Mouse (Mus musculus): Measurements from ENCODE around the gene Cd83. TPM values are rescaled to one million over a fixed set of nuclear protein-coding genes. Genes with fewer than 3 reads are reported as not detected.

The Cd83 gene
- not detected in 2 replicates for total RNA-seq (2014; fragmentation: Nextera tagmentation)
- total RNA-seq (2017), result 0.05 and 0.06 TPM in 2 replicates
- not detected in 2 replicates for polyA plus RNA-seq (2012)

DNA sequence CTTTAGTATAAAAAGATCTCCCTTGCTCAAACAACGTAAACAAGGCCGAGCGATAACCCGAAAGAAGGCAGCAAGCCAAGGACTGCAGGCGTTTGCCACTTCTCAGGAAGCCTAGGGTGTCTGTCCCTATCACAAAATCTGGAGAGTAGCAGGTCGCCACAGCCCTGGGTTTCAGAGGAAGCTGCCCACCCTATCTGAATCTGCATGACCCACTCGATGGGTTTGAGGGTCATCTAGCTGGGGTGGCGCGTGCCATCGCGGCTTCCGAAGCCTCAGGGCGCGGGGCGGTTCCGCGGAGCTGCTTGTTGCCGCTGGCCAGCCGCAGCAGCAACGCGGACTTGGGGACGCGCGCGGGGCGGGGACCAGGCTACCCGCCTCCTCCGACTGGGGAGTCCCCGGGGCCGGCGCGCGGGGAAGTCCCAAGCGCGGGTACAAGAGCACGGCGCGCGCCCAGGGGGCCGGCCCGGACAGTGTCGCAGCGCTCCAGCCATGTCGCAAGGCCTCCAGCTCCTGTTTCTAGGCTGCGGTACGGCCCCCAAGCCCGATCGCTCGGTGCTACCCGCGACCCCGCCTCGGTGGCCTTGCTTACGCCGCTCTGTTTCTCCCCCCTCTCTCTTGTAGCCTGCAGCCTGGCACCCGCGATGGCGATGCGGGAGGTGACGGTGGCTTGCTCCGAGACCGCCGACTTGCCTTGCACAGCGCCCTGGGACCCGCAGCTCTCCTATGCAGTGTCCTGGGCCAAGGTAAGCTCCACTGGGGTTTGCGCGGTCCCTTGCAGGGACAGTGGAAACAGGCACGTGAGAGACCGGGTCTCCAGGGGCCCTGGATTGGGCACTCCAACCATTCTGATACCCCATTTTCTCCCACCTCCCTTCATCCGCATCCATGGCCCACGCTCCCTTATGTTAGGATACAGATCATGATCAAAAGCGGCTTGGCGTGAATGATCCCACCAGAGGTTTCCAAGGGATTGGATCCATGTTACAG lies at the start of gene Cd83:
Cd83 (plus strand) TSS at position 51 of the 987 bp plus-strand sequence.
- ATAC-seq (ENCODE audit: extremely low read depth, insufficient number of reproducible peaks, low FRiP score, poor library complexity, severe bottlenecking) (no peak), DNase-seq (ENCODE audit: low spot score) (no peak)
- H3K4me1 ChIP-seq (ENCODE audit: insufficient read depth, low read depth, low read length), result no peaks in the 10 kb centered on the region
- no peaks in the 10 kb centered on the region for H3K9me3 ChIP-seq (replicated peaks)
- no peaks in the 10 kb centered on the region for H3K36me3 ChIP-seq (replicated peaks)
- H3K27me3 ChIP-seq (ENCODE audit: insufficient read depth, low read length), result peaks cover 3% of the 10 kb centered on the region; the same call in 1 of the 2 replicates
- H3K4me3 ChIP-seq (ENCODE audit: low read depth, low read length), result no peak within 1 kb of the TSS
- TF ChIP-seq GATA2 (IDR thresholded peaks at IDR 0.05; ENCODE audit: borderline replicate concordance, low read depth, low read length), result no peak
- no peak for TF ChIP-seq POLR2AphosphoS5 (IDR thresholded peaks at IDR 0.05; ENCODE audit: insufficient replicate concordance, low read depth, low read length)
- no peak for TF ChIP-seq GATA1 (IDR thresholded peaks at IDR 0.05; ENCODE audit: borderline replicate concordance, low read length)
- no peak for TF ChIP-seq TAL1 (conservative IDR thresholded peaks at IDR 0.05; ENCODE audit: low read depth, low read length)
- no peak for TF ChIP-seq CTCF (IDR thresholded peaks at IDR 0.05; ENCODE audit: low read depth, low read length)

DNA sequence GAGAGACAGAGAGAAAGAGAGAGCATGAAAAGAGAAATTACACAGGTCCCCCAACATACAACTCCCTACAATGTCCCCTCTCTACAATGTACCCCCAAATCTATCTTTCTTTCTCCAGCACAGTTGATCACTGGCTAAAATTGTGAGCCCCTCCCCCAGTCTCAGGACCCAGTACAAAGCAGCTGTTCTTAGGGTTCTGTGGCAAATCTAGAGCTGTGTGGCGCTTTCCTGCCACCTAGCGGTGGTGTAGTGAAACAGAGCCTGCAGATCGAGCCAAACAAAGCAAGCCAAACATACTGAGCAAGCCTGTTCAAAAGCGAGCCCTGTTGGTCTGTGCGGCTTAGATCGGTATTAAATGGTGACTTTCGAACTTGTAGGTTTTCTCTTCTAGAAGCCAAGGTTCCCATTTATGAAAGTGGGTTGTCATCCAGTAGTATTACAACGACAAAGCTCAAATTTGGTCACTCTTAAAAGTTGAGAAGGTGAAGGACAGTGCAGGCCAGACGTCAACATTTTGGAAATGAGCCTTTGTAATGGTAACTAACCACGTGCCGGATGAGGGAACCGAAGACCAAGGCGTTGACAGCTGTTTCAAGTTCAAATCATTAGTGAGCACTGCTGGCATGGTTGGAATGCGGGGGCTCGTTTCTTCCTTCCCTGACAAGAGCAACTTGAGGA lies 44.8 kb upstream of the Cd83 start:
- Histone ChIP-seq H3K36me3 (replicated peaks) (no peaks in the 10 kb centered on the region), H3K4me3 (ENCODE audit: low read depth, low read length) (no peak overlapping the region), H3K4me1 (ENCODE audit: insufficient read depth, low read depth, low read length) (no peaks in the 10 kb centered on the region), H3K27me3 (ENCODE audit: insufficient read depth, low read length) (peaks cover 3% of the 10 kb centered on the region; the same call in 1 of the 2 replicates), H3K9me3 (replicated peaks) (no peaks in the 10 kb centered on the region)
- TF ChIP-seq GATA1 (IDR thresholded peaks at IDR 0.05; ENCODE audit: borderline replicate concordance, low read length), result no peak
- no peak for TF ChIP-seq POLR2AphosphoS5 (IDR thresholded peaks at IDR 0.05; ENCODE audit: insufficient replicate concordance, low read depth, low read length)
- no peak for TF ChIP-seq TAL1 (conservative IDR thresholded peaks at IDR 0.05; ENCODE audit: low read depth, low read length)
- TF ChIP-seq GATA2 (IDR thresholded peaks at IDR 0.05; ENCODE audit: borderline replicate concordance, low read depth, low read length), result no peak
- TF ChIP-seq CTCF (IDR thresholded peaks at IDR 0.05; ENCODE audit: low read depth, low read length), result peak; percentile 75
- peak; percentile 40 for DNase-seq (ENCODE audit: low spot score)
- no peak; the same call in 1 of the 2 replicates for ATAC-seq (ENCODE audit: extremely low read depth, insufficient number of reproducible peaks, low FRiP score, poor library complexity, severe bottlenecking)

DNA sequence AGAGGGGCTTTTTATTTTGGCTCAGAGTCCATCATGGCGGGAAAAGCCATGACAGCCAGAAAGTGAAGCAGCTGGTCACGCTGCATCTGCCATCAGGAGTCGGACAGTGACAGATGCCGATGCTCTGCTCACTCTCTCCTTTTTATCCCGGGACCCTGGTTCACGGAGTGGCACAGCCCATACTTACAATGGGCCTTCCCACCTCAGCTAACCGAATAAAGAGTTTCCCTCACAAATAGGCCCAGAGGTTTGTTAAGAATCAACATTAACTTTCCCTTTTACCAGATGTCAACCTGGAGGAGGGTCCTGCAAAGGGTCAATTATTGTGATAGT lies 44.3 kb upstream of the Cd83 start:
- ATAC-seq (ENCODE audit: extremely low read depth, insufficient number of reproducible peaks, low FRiP score, poor library complexity, severe bottlenecking) (no peak), DNase-seq (ENCODE audit: low spot score) (no peak)
- Histone ChIP-seq H3K36me3 (replicated peaks) (no peaks in the 10 kb centered on the region), H3K4me3 (ENCODE audit: low read depth, low read length) (no peak overlapping the region), H3K27me3 (ENCODE audit: insufficient read depth, low read length) (peaks cover 2% of the 10 kb centered on the region; the same call in 1 of the 2 replicates), H3K9me3 (replicated peaks) (no peaks in the 10 kb centered on the region), H3K4me1 (ENCODE audit: insufficient read depth, low read depth, low read length) (no peaks in the 10 kb centered on the region)
- TF ChIP-seq POLR2AphosphoS5 (IDR thresholded peaks at IDR 0.05; ENCODE audit: insufficient replicate concordance, low read depth, low read length) (no peak), GATA2 (IDR thresholded peaks at IDR 0.05; ENCODE audit: borderline replicate concordance, low read depth, low read length) (no peak), GATA1 (IDR thresholded peaks at IDR 0.05; ENCODE audit: borderline replicate concordance, low read length) (no peak), TAL1 (conservative IDR thresholded peaks at IDR 0.05; ENCODE audit: low read depth, low read length) (no peak), CTCF (IDR thresholded peaks at IDR 0.05; ENCODE audit: low read depth, low read length) (no peak)

DNA sequence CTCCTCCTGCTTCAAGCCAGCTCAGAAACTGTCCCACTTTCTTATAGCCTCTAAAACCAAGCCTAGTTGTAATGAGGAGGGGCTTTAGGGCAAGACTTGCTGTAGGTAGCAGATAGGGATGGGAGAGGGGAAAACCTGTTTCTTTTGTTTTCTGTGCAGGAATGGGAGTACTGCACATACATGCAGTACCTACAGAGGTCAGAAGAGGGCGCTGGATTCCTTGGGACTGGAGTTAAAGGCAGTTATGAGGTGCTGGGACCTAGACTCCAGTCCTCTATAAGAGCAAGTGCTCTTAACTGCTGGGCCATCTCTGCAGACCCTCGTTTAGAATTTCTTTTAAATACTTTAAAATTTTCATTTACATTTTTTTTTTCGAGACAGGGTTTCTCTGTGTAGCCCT lies 41.9 kb upstream of the Cd83 start:
- no peaks in the 10 kb centered on the region for H3K4me1 ChIP-seq (ENCODE audit: insufficient read depth, low read depth, low read length)
- H3K27me3 ChIP-seq (ENCODE audit: insufficient read depth, low read length), result peaks cover 2% of the 10 kb centered on the region; the same call in 1 of the 2 replicates
- ATAC-seq (ENCODE audit: extremely low read depth, insufficient number of reproducible peaks, low FRiP score, poor library complexity, severe bottlenecking), result no peak
- H3K4me3 ChIP-seq (ENCODE audit: low read depth, low read length), result no peak overlapping the region
- H3K9me3 ChIP-seq (replicated peaks), result no peaks in the 10 kb centered on the region
- no peaks in the 10 kb centered on the region for H3K36me3 ChIP-seq (replicated peaks)
- DNase-seq (ENCODE audit: low spot score), result no peak
- TF ChIP-seq POLR2AphosphoS5 (IDR thresholded peaks at IDR 0.05; ENCODE audit: insufficient replicate concordance, low read depth, low read length) (no peak), CTCF (IDR thresholded peaks at IDR 0.05; ENCODE audit: low read depth, low read length) (no peak), GATA1 (IDR thresholded peaks at IDR 0.05; ENCODE audit: borderline replicate concordance, low read length) (no peak), GATA2 (IDR thresholded peaks at IDR 0.05; ENCODE audit: borderline replicate concordance, low read depth, low read length) (no peak), TAL1 (conservative IDR thresholded peaks at IDR 0.05; ENCODE audit: low read depth, low read length) (no peak)

DNA sequence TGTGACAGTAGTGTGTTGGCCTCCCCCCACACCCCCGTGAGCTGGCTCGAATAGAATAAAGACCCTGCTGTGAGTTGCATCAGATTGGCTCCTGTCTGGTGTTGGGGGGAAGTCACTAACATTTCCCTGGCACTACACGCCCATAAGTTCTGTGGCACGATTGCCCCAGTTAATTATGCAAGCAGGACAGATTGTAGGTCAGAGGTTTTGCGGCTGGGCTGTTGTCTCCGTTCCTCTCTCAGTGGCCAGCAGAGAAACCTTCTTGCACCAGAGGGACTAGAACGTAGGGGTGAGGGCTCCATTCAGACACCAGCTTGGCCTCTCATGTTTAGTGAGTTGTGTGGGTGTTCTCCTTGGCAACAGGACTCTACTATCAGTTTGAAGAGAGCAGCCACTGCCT lies 40.3 kb upstream of the Cd83 start:
- ATAC-seq (ENCODE audit: extremely low read depth, insufficient number of reproducible peaks, low FRiP score, poor library complexity, severe bottlenecking) (no peak), DNase-seq (ENCODE audit: low spot score) (no peak)
- Histone ChIP-seq H3K36me3 (replicated peaks) (no peaks in the 10 kb centered on the region), H3K9me3 (replicated peaks) (no peaks in the 10 kb centered on the region), H3K4me3 (ENCODE audit: low read depth, low read length) (no peak overlapping the region), H3K4me1 (ENCODE audit: insufficient read depth, low read depth, low read length) (no peaks in the 10 kb centered on the region), H3K27me3 (ENCODE audit: insufficient read depth, low read length) (peaks cover 2% of the 10 kb centered on the region; the same call in 1 of the 2 replicates)
- no peak for TF ChIP-seq CTCF (IDR thresholded peaks at IDR 0.05; ENCODE audit: low read depth, low read length)
- TF ChIP-seq TAL1 (conservative IDR thresholded peaks at IDR 0.05; ENCODE audit: low read depth, low read length), result no peak
- TF ChIP-seq GATA1 (IDR thresholded peaks at IDR 0.05; ENCODE audit: borderline replicate concordance, low read length), result no peak
- no peak for TF ChIP-seq POLR2AphosphoS5 (IDR thresholded peaks at IDR 0.05; ENCODE audit: insufficient replicate concordance, low read depth, low read length)
- TF ChIP-seq GATA2 (IDR thresholded peaks at IDR 0.05; ENCODE audit: borderline replicate concordance, low read depth, low read length), result no peak

DNA sequence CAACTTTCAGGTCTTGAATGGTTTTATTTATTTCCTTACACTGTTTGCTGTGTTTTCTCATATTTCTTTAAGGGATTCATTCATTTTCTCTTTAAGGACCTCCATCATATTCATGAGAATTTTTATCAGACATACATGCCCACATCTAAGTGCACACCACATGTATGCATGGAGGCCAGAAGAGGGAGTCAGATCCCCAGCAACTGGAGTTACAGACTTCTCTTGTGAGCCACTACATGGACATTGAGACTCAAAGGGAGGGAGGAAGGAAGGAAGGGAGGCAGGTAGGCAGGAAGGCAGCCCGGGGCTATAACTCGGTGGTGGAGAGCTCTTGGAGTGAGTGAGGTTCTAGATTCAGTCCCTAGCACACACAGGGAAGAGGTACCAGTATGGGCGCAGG lies 34.3 kb upstream of the Cd83 start:
- H3K9me3 ChIP-seq (replicated peaks), result no peaks in the 10 kb centered on the region
- no peak for TF ChIP-seq CTCF (IDR thresholded peaks at IDR 0.05; ENCODE audit: low read depth, low read length)
- H3K4me1 ChIP-seq (ENCODE audit: insufficient read depth, low read depth, low read length), result no peaks in the 10 kb centered on the region
- no peak for ATAC-seq (ENCODE audit: extremely low read depth, insufficient number of reproducible peaks, low FRiP score, poor library complexity, severe bottlenecking)
- H3K27me3 ChIP-seq (ENCODE audit: insufficient read depth, low read length), result no peaks in the 10 kb centered on the region
- no peak for DNase-seq (ENCODE audit: low spot score)
- H3K36me3 ChIP-seq (replicated peaks), result no peaks in the 10 kb centered on the region
- H3K4me3 ChIP-seq (ENCODE audit: low read depth, low read length), result no peak overlapping the region
